Mouse (Mus musculus) liver, postnatal 0 days (tissue): ENCODE measurements around the gene Celsr3. TPM values are rescaled to one million over a fixed set of nuclear protein-coding genes. Genes with fewer than 3 reads are reported as not detected.

ENCODE experiments used
- ATAC-seq: fragments of 200-750 bp; cut with Nextera tagmentation; 2 replicates; pipeline ENCODE4 v1.8.0; 2017; ENCODE audit warnings: mild to moderate bottlenecking, moderate library complexity
- DNase-seq: peaks from one replicate; pipeline ENCODE4 v3.0.0-alpha.2; 2016
- H3K27ac ChIP-seq: fragments of 300-500 bp; sonication (generic); 2 replicates; pipeline ENCODE4 v1.5.1; 2014; ENCODE audit warnings: antibody characterized with exemption, moderate library complexity, mild to moderate bottlenecking, low read depth
- H3K27me3 ChIP-seq: fragments of 300-500 bp; sonication (generic); 2 replicates; pipeline ENCODE4 v1.6.1; 2014; ENCODE audit warnings: low read length, control low read depth, mixed read lengths; ENCODE audit not compliant: insufficient read depth
- H3K36me3 ChIP-seq: fragments of 300-500 bp; sonication (generic); replicated peaks from 2 replicates; pipeline ENCODE4 v1.6.1; 2014; ENCODE audit warnings: mild to moderate bottlenecking, control low read depth, low read length, moderate library complexity, mixed read lengths; ENCODE audit not compliant: insufficient read depth
- H3K4me1 ChIP-seq: fragments of 300-500 bp; sonication (generic); 2 replicates; pipeline ENCODE4 v1.6.1; 2014; ENCODE audit warnings: antibody characterized with exemption, mild to moderate bottlenecking, control low read depth; ENCODE audit not compliant: insufficient read depth
- H3K4me2 ChIP-seq: fragments of 300-500 bp; sonication (generic); 2 replicates; pipeline ENCODE4 v1.6.1; 2014; ENCODE audit warnings: low read depth, mild to moderate bottlenecking, low read length, moderate library complexity, mixed read lengths
- H3K4me3 ChIP-seq: fragments of 300-500 bp; sonication (generic); 2 replicates; pipeline ENCODE4 v1.5.1; 2014; ENCODE audit warnings: low read depth, low read length
- H3K9ac ChIP-seq: fragments of 300-500 bp; sonication (generic); replicated peaks from 2 replicates; pipeline ENCODE4 v1.6.1; 2014; ENCODE audit warnings: mild to moderate bottlenecking, moderate library complexity
- H3K9me3 ChIP-seq: fragments of 300-500 bp; sonication (generic); 2 replicates; pipeline ENCODE4 v1.6.1; 2016; ENCODE audit warnings: mild to moderate bottlenecking, control low read depth, low read length, mixed read lengths
- CTCF ChIP-seq: sonication (generic); IDR thresholded peaks from 2 replicates; pipeline ENCODE4 v1.5.1; 2016; ENCODE audit warnings: antibody characterized with exemption, low read depth
- EP300 ChIP-seq: IDR thresholded peaks from 2 replicates; pipeline ENCODE4 v1.6.1; 2016; ENCODE audit warnings: antibody characterized with exemption, low read depth, mild to moderate bottlenecking
- WGBS: fragments of 180-500 bp; shearing (Covaris S2); extraction: QIAGEN DNeasy Blood & Tissue Kit; methylation state at CpG from one replicate; pipeline ENCODE4 v1.1.7; 2014; ENCODE audit not compliant: insufficient replicate concordance; 5-methylcytosine and 5-hydroxymethylcytosine counted together
- polyA plus RNA-seq: library from polyadenylated mRNA; unstranded; fragments of >200 nt; fragmentation: Nextera tagmentation; extraction: Ambion mirVana; gene quantifications from 2 replicates; pipeline ENCODE4 v1.2.1, GENCODE M21; 2015

The Celsr3 gene
- polyA plus RNA-seq, 1 experiment from 2014 or later: 0.23 TPM

DNA sequence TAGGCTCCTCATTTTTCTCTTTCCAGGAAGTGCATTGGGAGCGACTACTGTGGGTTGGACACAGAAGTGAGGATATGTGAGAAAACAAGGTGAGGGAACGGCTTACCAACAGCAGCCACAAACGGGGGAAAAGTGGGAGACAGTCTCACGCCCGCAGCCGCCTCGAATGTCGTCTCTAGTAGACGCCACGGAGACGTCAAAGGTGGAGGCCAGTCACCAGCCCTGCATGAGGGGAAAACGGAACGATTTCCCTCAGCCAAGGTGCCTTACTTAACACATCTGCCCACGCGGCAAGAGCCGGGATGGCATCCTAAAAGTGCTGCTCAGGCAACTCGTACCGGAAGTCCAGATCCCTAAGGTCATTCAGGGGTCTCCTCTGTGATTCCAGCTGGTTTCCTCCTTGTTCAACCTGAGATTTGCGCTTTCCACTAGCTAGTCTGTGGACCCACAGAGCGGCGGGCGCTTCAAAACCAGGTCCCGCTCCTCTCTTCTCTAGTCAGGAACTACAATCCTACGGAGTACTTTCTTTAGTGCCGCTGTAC is 1.9 kb upstream of the Celsr3 start:
- Histone ChIP-seq H3K4me1 (peaks cover 13% of the 10 kb centered on the region), H3K4me2 (no peak overlapping the region), H3K4me3 (peak overlapping the region; percentile 1; the same call in 1 of the 2 replicates), H3K27ac (no peak overlapping the region), H3K27me3 (peaks cover 61% of the 10 kb centered on the region), H3K9me3 (no peaks in the 10 kb centered on the region), H3K9ac (no peak overlapping the region), H3K36me3 (no peaks in the 10 kb centered on the region)
- no peak for DNase-seq
- no peak for TF ChIP-seq CTCF
- TF ChIP-seq EP300: no peak
- WGBS: 8% methylated on average over 25 of the region's 25 CpGs
- ATAC-seq: no peak

DNA sequence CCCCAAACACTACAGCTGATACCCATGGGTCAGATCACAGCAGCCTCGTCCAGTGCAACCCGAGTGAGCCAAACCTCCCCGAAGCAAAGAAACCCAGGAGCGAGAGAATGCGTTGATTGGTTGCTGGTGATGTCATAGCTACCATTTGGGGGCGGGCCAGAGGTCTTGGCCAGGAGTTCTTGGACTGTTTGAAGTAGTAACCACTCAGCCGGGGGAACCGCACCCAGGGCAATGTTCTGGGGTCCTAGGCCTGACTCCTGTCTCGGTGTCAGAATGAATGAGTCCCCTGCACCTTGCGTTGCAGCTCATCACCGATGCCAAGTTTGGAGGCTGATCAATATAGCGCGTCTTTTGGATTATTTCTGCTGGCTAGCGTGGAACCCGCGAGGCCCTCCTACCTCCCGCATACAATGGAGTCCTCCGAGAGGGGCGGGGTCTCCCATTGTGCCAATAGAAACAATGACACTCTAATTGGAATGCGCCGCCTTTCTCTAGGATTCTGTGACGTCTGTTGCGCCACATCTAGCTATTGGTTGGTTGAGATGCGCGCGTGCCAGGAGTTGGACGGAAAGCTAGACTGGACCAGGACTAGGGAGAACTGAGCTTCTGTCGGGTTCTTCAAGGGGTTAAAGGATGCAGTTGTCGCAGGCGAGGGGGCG is 1.2 kb upstream of the Celsr3 start:
- H3K27me3 ChIP-seq: peaks cover 68% of the 10 kb centered on the region
- no peak overlapping the region for H3K9ac ChIP-seq
- WGBS: 6% methylated on average over 31 of the region's 31 CpGs
- H3K9me3 ChIP-seq: no peaks in the 10 kb centered on the region
- ATAC-seq (no peak), DNase-seq (no peak)
- no peak overlapping the region for H3K4me2 ChIP-seq
- H3K27ac ChIP-seq: no peak overlapping the region
- peaks cover 13% of the 10 kb centered on the region for H3K4me1 ChIP-seq
- no peaks in the 10 kb centered on the region for H3K36me3 ChIP-seq
- H3K4me3 ChIP-seq: no peak overlapping the region
- no peak for TF ChIP-seq CTCF
- no peak for TF ChIP-seq EP300

DNA sequence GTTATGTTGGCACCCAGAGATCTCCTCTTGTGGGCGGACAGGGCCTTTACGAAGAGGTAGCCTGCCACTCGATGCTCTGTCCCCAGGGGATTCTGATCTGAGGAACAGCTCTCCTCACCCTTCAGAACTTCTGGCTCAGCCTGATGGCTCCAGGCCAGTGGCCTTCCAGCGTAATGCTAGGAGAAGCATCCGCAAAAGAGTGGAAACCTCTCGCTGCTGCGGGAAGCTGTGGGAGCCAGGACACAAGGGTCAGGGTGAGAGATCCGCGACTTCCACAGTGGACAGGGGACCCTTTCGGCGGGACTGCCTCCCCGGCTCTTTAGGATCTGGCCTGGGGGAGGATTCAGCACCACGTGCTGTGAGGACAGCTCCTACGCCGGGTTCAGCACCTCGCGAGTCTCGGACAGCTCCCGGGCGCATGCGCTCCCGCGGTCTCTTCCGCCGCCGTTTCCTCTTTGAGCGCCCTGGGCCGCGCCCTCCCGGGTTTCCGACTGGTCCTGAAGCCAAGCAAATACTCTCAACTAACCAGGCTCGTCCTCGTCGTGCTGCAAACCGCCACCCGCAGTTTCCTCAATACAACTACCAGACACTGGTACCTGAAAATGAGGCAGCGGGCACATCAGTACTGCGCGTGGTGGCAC is 700 bp downstream of the Celsr3 start:
- Histone ChIP-seq H3K4me3 (peak overlapping the region; percentile 31), H3K9me3 (no peaks in the 10 kb centered on the region), H3K4me2 (peak overlapping the region; percentile 67), H3K9ac (no peak overlapping the region), H3K36me3 (no peaks in the 10 kb centered on the region), H3K27ac (no peak overlapping the region), H3K4me1 (peaks cover 18% of the 10 kb centered on the region), H3K27me3 (peaks cover 79% of the 10 kb centered on the region)
- ATAC-seq (peak; percentile 73), DNase-seq (peak; percentile 86)
- 2% methylated on average over 39 of the region's 39 CpGs for WGBS
- TF ChIP-seq EP300: no peak
- TF ChIP-seq CTCF: no peak

DNA sequence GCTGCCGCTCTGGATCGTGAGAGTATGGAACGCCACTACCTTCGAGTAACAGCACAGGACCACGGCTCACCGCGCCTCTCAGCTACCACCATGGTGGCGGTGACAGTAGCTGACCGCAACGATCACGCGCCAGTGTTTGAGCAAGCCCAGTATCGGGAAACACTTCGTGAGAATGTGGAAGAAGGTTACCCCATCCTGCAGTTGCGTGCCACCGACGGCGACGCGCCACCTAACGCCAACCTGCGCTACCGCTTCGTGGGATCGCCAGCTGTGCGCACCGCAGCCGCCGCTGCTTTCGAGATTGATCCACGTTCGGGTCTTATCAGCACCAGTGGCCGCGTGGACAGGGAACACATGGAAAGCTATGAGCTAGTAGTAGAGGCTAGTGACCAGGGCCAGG is 1.3 kb downstream of the Celsr3 start:
- TF ChIP-seq CTCF: no peak
- no peak for TF ChIP-seq EP300
- 9% methylated on average over 34 of the region's 34 CpGs for WGBS
- H3K9me3 ChIP-seq: no peaks in the 10 kb centered on the region
- H3K9ac ChIP-seq: no peak overlapping the region
- no peak for ATAC-seq
- peaks cover 23% of the 10 kb centered on the region for H3K4me1 ChIP-seq
- peaks cover 85% of the 10 kb centered on the region for H3K27me3 ChIP-seq
- H3K27ac ChIP-seq: no peak overlapping the region
- H3K4me2 ChIP-seq: peak overlapping the region; percentile 67
- H3K36me3 ChIP-seq: no peaks in the 10 kb centered on the region
- peak overlapping the region; percentile 31 for H3K4me3 ChIP-seq
- peak; percentile 40 for DNase-seq

DNA sequence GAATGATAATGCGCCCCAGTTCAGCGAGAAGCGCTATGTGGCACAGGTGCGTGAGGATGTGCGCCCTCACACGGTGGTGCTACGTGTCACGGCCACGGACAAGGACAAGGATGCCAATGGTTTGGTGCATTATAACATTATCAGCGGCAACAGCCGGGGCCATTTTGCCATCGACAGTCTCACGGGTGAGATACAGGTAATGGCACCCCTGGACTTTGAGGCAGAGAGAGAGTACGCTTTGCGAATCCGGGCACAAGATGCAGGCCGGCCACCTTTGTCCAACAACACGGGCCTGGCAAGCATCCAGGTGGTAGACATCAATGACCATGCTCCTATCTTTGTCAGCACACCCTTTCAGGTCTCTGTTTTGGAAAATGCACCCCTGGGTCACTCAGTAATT is 1.8 kb downstream of the Celsr3 start:
- DNase-seq (no peak), ATAC-seq (no peak)
- WGBS: 55% methylated on average over 18 of the region's 18 CpGs
- Histone ChIP-seq H3K27ac (no peak overlapping the region), H3K36me3 (no peaks in the 10 kb centered on the region), H3K4me3 (peak overlapping the region; percentile 31), H3K4me1 (peaks cover 28% of the 10 kb centered on the region), H3K9me3 (no peaks in the 10 kb centered on the region), H3K4me2 (peak overlapping the region; percentile 67), H3K9ac (no peak overlapping the region), H3K27me3 (peaks cover 88% of the 10 kb centered on the region)
- TF ChIP-seq EP300 (no peak), CTCF (no peak)

DNA sequence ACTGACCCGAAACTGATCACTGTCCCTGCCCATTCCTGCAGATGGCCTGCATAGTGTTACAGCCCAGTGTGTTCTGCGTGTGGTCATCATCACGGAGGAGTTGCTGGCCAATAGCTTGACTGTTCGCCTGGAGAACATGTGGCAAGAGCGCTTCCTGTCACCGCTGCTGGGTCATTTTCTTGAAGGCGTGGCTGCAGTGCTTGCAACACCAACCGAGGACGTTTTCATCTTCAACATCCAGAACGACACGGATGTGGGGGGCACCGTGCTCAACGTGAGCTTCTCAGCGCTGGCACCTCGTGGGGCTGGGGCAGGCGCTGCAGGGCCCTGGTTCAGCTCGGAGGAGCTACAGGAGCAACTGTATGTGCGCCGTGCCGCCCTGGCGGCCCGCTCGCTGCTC is 5.5 kb downstream of the Celsr3 start:
- DNase-seq: peak; percentile 68
- H3K36me3 ChIP-seq: no peaks in the 10 kb centered on the region
- peak overlapping the region; percentile 52; the same call in 1 of the 2 replicates for H3K27ac ChIP-seq
- H3K9ac ChIP-seq: peak overlapping the region; percentile 36
- ATAC-seq: peak; percentile 5
- peaks cover 68% of the 10 kb centered on the region for H3K27me3 ChIP-seq
- TF ChIP-seq CTCF (no peak), EP300 (no peak)
- H3K4me3 ChIP-seq: peak overlapping the region; percentile 49
- peak overlapping the region; percentile 74 for H3K4me2 ChIP-seq
- peaks cover 26% of the 10 kb centered on the region for H3K4me1 ChIP-seq
- WGBS: 2% methylated on average over 23 of the region's 23 CpGs
- no peaks in the 10 kb centered on the region for H3K9me3 ChIP-seq
